Mouse (Mus musculus) forebrain, postnatal 0 days (tissue): ENCODE results near the gene Ldb2. TPM values are rescaled to one million over a fixed set of nuclear protein-coding genes. Genes with fewer than 3 reads are reported as not detected.
A peak's percentile ranks its signal among the peaks of the same experiment; 100 is the strongest.

Experiments used
- ATAC-seq: fragments of 200-750 bp; cut with Nextera tagmentation; 2 replicates; pipeline ENCODE4 v1.8.0; 2017; ENCODE audit warnings: mild to moderate bottlenecking, moderate library complexity
- DNase-seq: peaks from one replicate; pipeline ENCODE4 v3.0.0-alpha.2; 2015
- H3K27ac ChIP-seq: fragments of 300-500 bp; sonication (generic); 2 replicates; pipeline ENCODE4 v1.5.1; 2014; ENCODE audit warnings: low read depth, mild to moderate bottlenecking, antibody characterized with exemption, low read length, moderate library complexity, mixed read lengths
- H3K27me3 ChIP-seq: fragments of 300-500 bp; sonication (generic); 2 replicates; pipeline ENCODE4 v1.6.1; 2014; ENCODE audit warnings: mild to moderate bottlenecking, low read length, mixed read lengths; ENCODE audit not compliant: insufficient read depth
- H3K36me3 ChIP-seq: fragments of 300-500 bp; sonication (generic); 2 replicates; pipeline ENCODE4 v1.6.1; 2014; ENCODE audit warnings: mild to moderate bottlenecking, moderate library complexity; ENCODE audit not compliant: insufficient read depth
- H3K4me1 ChIP-seq: fragments of 300-500 bp; sonication (generic); 2 replicates; pipeline ENCODE4 v1.6.1; 2014; ENCODE audit warnings: antibody characterized with exemption; ENCODE audit not compliant: insufficient read depth
- H3K4me2 ChIP-seq: fragments of 300-500 bp; sonication (generic); 2 replicates; pipeline ENCODE4 v1.6.1; 2014; ENCODE audit warnings: low read depth, mild to moderate bottlenecking, moderate library complexity
- H3K4me3 ChIP-seq: fragments of 300-500 bp; sonication (generic); 2 replicates; pipeline ENCODE4 v1.5.1; 2014; ENCODE audit warnings: low read depth, low read length, mixed read lengths
- H3K9ac ChIP-seq: fragments of 300-500 bp; sonication (generic); 2 replicates; pipeline ENCODE4 v1.6.1; 2014; ENCODE audit warnings: mild to moderate bottlenecking
- H3K9me3 ChIP-seq: fragments of 300-500 bp; sonication (generic); 2 replicates; pipeline ENCODE4 v1.6.1; 2016; ENCODE audit warnings: low read length
- CTCF ChIP-seq: sonication (generic); IDR thresholded peaks from 2 replicates; pipeline ENCODE4 v1.5.1; 2016; ENCODE audit warnings: antibody characterized with exemption, control low read depth, low read depth
- WGBS: fragments of 180-500 bp; shearing (Covaris S2); extraction: QIAGEN DNeasy Blood & Tissue Kit; methylation state at CpG from one replicate; pipeline ENCODE4 v1.1.7; 2014; 5-methylcytosine and 5-hydroxymethylcytosine counted together
- polyA plus RNA-seq: library from polyadenylated mRNA; unstranded; fragments of >200 nt; fragmentation: Nextera tagmentation; extraction: Ambion mirVana; gene quantifications from 2 replicates; pipeline ENCODE4 v1.2.1, GENCODE M21; 2015
- total RNA-seq: library from RNA; depleted of rRNA; stranded (reverse); fragments of >200 nt; gene quantifications from 2 replicates; pipeline ENCODE4 v1.2.3, GENCODE M21; 2014

Ldb2 gene
- total and polyA plus RNA-seq, 2 experiments from 2014 or later = 52.6 to 100 TPM

DNA sequence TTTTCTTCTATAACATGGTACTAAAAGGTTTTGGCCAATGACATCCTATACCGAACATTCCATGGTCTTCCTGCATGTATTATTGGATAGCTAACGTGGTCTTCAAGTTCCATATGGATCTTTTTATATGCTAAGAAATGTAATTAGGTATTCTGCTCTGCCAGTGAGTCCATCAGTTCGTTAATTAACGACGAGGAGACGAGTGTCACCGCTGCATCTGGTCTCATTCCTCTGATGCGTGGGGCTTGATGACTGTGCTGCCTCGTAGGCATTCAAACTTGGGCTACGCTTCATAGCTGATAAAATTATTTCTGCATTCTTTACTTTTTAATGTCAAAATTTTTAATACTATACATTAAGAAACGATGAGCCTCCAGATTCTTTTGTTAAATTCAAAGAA, 251.0 kb downstream of the Ldb2 start:
- H3K4me3 ChIP-seq = no peak overlapping the region
- no peak overlapping the region for H3K9ac ChIP-seq
- no peaks in the 10 kb centered on the region for H3K9me3 ChIP-seq
- H3K4me2 ChIP-seq = no peak overlapping the region
- TF ChIP-seq CTCF = no peak
- no peaks in the 10 kb centered on the region for H3K36me3 ChIP-seq
- no peaks in the 10 kb centered on the region for H3K4me1 ChIP-seq
- ATAC-seq (no peak), DNase-seq (no peak)
- no peaks in the 10 kb centered on the region for H3K27me3 ChIP-seq
- WGBS = 43% methylated on average over 11 of the region's 11 CpGs
- no peak overlapping the region for H3K27ac ChIP-seq

DNA sequence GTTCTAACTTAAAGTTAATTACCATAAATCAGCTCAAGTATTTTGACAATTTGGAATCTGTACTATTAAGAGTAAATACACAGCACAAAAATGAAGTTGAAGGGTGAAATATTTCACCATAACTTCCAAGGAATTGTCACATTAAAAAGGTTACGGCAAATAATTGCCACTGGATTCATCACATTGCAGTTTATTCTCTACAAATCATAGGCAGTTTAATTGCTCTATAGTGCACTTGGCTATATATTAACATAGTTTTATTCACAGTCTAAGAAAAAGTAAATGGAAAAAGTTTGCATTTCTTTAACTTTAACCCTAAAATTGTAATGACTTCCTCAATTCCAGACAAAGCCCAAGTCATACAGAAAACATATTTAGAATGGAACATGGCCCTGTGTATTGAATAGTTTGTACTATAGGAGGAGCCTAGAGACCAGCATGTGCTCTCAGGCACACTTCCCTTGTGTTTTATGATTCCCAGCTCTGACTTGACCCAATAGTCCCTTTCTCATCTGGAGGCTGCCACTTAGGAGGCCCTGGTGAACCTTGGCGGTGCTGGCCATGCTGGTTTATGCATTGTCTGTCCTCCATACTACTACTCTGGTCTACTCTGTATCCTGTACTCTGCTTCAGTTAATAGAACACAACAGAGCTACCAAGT, 255.9 kb downstream of the Ldb2 start:
- Histone ChIP-seq H3K36me3 (no peaks in the 10 kb centered on the region), H3K27ac (no peak overlapping the region), H3K9me3 (no peaks in the 10 kb centered on the region), H3K4me2 (no peak overlapping the region), H3K4me1 (peaks cover 19% of the 10 kb centered on the region), H3K4me3 (no peak overlapping the region), H3K9ac (no peak overlapping the region), H3K27me3 (no peaks in the 10 kb centered on the region)
- ATAC-seq (no peak), DNase-seq (no peak)
- WGBS = 89% methylated on average over 2 of the region's 2 CpGs
- TF ChIP-seq CTCF = no peak

DNA sequence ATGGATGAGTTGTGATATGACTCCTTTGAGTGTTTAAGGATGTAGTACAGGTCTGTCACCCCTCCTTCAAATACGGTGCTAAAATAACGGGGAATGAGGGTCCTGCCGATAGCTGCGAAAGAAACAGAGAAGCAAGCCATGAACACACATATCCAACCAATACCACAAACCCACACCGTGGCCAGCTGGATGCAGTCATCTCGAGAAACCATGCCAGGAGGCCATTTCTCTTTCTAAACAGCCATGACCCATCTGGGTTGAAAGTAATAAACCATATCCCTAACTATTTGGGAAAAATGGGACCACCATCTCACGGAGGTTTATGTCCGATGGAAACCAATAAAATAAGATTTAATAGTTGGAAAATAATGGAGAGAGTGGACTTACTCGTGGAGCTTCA, 257.7 kb downstream of the Ldb2 start:
- no peak overlapping the region for H3K4me2 ChIP-seq
- H3K27me3 ChIP-seq = no peaks in the 10 kb centered on the region
- H3K27ac ChIP-seq = no peak overlapping the region
- no peak overlapping the region for H3K9ac ChIP-seq
- DNase-seq (no peak), ATAC-seq (no peak)
- peaks cover 21% of the 10 kb centered on the region for H3K4me1 ChIP-seq
- no peak overlapping the region for H3K4me3 ChIP-seq
- WGBS = 87% methylated on average over 9 of the region's 9 CpGs
- H3K9me3 ChIP-seq = no peaks in the 10 kb centered on the region
- H3K36me3 ChIP-seq = no peaks in the 10 kb centered on the region
- no peak for TF ChIP-seq CTCF

DNA sequence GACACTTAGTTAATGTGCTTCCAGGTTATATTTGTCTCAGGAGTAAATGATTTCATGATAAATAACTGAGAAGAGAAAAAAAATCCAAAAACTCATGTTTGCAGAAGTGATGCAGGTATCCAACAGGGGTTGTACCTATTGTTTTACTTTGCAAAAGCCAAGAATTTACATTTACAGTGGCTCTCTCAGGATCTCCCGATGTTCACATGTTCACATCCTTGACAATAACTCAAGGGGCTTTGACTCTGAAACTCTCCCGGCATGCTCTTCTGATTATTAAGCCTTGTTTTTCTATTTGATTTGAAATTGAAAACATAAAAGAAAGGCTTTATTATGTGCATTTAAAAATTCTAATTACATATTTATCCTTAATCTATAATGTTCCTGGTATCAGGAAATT, 260.8 kb downstream of the Ldb2 start:
- H3K4me2 ChIP-seq = no peak overlapping the region
- no peaks in the 10 kb centered on the region for H3K36me3 ChIP-seq

DNA sequence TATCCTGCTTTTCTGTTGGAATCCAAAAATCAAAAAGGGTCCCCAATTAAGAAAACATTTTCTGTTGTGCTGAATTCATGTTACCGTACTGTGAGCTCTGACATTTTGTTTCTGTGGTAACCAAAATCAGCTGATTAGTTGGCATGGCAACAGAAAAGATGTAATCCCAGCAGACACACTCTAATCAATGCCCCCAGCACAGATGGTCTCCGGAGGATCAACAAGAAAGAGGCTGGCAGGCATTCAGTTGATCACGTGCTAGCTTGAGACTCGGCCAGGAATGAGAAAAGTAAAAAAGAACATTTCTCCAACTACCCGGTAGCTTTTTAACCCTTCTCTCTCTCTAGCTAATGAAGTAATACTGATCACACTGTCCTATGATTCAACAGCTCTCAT, 261.5 kb downstream of the Ldb2 start:
- peak; percentile 96 for ATAC-seq
- no peak overlapping the region for H3K4me3 ChIP-seq
- no peaks in the 10 kb centered on the region for H3K9me3 ChIP-seq
- H3K9ac ChIP-seq = no peak overlapping the region
- peak; percentile 97 for DNase-seq
- H3K27ac ChIP-seq = peak overlapping the region; percentile 69; the same call in 1 of the 2 replicates
- H3K4me1 ChIP-seq = peaks cover 21% of the 10 kb centered on the region
- no peak for TF ChIP-seq CTCF
- WGBS = 4% methylated on average over 5 of the region's 5 CpGs
- no peaks in the 10 kb centered on the region for H3K36me3 ChIP-seq
- no peaks in the 10 kb centered on the region for H3K27me3 ChIP-seq
- peak overlapping the region; percentile 19; the same call in 1 of the 2 replicates for H3K4me2 ChIP-seq

More for the DNA sequence above, 260.8 kb downstream of the Ldb2 start:
- Histone ChIP-seq H3K27ac (0 out of 2 replicates have a peak overlapping the region, but pooled peaks have one; percentile 29), H3K9ac (no peak overlapping the region), H3K4me1 (peaks cover 21% of the 10 kb centered on the region), H3K9me3 (no peaks in the 10 kb centered on the region), H3K4me3 (no peak overlapping the region), H3K27me3 (no peaks in the 10 kb centered on the region)
- no peak for TF ChIP-seq CTCF
- ATAC-seq (no peak), DNase-seq (no peak)
- 14% methylated on average over 2 of the region's 2 CpGs for WGBS

DNA sequence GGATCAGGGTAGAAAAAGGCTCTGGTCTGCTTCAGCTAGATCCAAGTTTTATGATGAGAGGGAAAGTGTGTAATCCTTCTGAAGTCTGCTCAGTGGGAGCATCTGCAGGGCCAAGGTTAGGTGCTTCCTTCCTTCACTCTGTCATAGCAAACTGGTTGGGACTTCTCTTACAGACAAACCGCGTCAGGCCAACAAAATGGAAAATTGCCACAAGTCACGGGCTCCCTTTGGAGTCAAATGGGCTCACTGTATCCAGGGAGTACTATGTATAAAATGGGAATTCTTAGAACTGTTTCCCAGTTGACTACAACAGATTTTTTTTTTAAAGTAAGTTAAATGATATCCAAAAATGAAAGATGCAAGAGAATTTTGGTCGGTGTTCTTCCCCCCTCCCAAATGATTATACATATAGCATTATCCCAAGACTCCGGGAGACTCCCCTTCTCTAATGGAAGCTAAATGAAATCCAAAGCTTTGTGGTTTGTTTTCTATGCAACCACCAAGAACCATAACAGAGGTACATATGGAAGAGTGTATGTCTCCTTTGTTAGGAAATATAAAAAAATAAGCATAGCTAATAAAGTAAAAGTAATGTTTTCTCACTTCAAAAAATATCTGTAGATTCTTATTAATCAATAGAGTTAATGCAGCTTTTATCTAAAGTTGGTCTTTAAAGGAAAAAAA, 262.0 kb downstream of the Ldb2 start:
- H3K4me3 ChIP-seq = no peak overlapping the region
- no peaks in the 10 kb centered on the region for H3K27me3 ChIP-seq
- WGBS = 17% methylated on average over 5 of the region's 5 CpGs
- peak; percentile 14; the same call in 1 of the 2 replicates for ATAC-seq
- H3K4me2 ChIP-seq = no peak overlapping the region
- H3K9me3 ChIP-seq = no peaks in the 10 kb centered on the region
- peaks cover 21% of the 10 kb centered on the region for H3K4me1 ChIP-seq
- peak; percentile 46 for DNase-seq
- H3K27ac ChIP-seq = peak overlapping the region; percentile 69
- H3K36me3 ChIP-seq = no peaks in the 10 kb centered on the region
- H3K9ac ChIP-seq = no peak overlapping the region
- TF ChIP-seq CTCF = no peak

DNA sequence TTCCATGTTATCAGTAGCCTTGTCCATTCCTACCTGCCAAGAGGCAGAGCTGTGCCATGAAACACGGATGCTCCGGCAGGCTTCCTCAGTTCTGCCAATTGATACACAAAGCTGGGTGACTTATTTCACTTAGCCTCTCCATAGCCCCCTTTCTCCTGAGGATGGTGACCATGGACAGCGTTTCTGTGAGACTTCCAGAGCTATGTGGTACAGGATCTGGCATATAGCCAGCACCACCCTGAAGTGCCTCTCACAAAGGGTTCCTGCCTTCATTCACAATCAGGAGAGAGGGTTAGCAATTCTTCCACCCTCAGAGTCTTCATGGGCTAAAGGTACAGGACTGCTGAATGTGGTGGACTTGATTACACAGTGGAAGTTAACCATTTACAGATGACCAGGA, 270.0 kb downstream of the Ldb2 start:
- DNase-seq = no peak
- ATAC-seq = 0 out of 2 replicates have a peak, but pooled peaks have one; percentile 12

More for the DNA sequence above, 270.0 kb downstream of the Ldb2 start:
- Histone ChIP-seq H3K4me2 (no peak overlapping the region), H3K4me3 (no peak overlapping the region), H3K36me3 (no peaks in the 10 kb centered on the region), H3K9ac (no peak overlapping the region), H3K4me1 (peaks cover 7% of the 10 kb centered on the region; the same call in 1 of the 2 replicates), H3K27me3 (no peaks in the 10 kb centered on the region), H3K27ac (peak overlapping the region; percentile 62), H3K9me3 (no peaks in the 10 kb centered on the region)
- TF ChIP-seq CTCF = no peak
- 52% methylated on average over 3 of the region's 3 CpGs for WGBS
